In the genomic region with DNA sequence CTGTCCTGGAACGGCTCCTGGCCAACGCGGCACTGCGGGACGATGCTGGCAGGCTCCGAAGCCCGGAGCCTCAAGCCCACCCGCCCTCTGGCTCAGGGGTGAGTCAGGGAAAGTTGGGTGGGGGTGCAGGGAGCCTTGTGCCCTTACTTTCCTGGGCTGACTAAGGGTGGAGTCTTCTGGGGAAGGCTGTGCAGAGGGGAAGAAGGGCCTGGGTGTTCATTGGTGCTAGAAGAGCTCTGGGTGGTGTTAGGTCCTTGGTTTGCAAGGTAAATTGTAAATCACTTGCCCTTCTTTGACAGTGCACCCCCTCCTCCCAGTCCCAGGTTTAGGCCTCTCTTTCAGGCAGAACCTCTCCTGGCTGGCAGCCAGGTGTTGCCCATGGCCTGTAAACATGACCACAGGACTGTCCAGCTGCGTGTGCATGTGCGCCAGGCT, we compare ENCODE assay signal across 9 mouse cellular contexts. TPM values are rescaled to one million over a fixed set of nuclear protein-coding genes. Genes with fewer than 3 reads are reported as not detected.
DNase-seq lines count a peak whose midpoint lies in the region; ATAC-seq and TF ChIP-seq lines count a peak whose summit lies in the region.
"Had no signal": no experiment of that assay in that cellular context is flagged by ENCODE, and none has a peak within 500 bp of the region (broad histone marks: within the 10 kb centered on the region; RNA-seq: fewer than 3 reads in every experiment).

No protein-coding gene starts in this region.

- no peaks in the 10 kb centered on the region for H3K9me3 ChIP-seq in hindbrain, embryonic 11.5 days (ENCODE audit: control insufficient read depth, low read length)
- H3K9me3 ChIP-seq in limb, embryonic 14.5 days (ENCODE audit: control insufficient read depth, low read length) = no peaks in the 10 kb centered on the region
- no peaks in the 10 kb centered on the region for H3K9me3 ChIP-seq in neural tube, embryonic 14.5 days (ENCODE audit: control insufficient read depth, low read length)

- peak; percentile 3; the same call in 1 of the 2 replicates for ATAC-seq in hindbrain, embryonic 11.5 days (ENCODE audit: low FRiP score)
- no peak for ATAC-seq in limb, embryonic 14.5 days (ENCODE audit: low FRiP score, low read depth)
- peak; percentile 36; the same call in 1 of the 2 replicates for ATAC-seq in neural tube, embryonic 14.5 days (ENCODE audit: low read depth)
- no peak for ATAC-seq in frontal cortex, adult (ENCODE audit: low TSS enrichment)

- 0 out of 2 replicates have a peak overlapping the region, but pooled peaks have one; percentile 4 for H3K9ac ChIP-seq in hindbrain, embryonic 11.5 days (ENCODE audit: low read depth, low read length)
- H3K9ac ChIP-seq in limb, embryonic 14.5 days (ENCODE audit: low read depth, low read length, severe bottlenecking) = peak overlapping the region; percentile 64
- no peak overlapping the region for H3K9ac ChIP-seq in neural tube, embryonic 14.5 days (replicated peaks; ENCODE audit: low read depth, low read length)

- H3K36me3 ChIP-seq in hindbrain, embryonic 11.5 days (ENCODE audit: control insufficient read depth, insufficient read depth, low read length) = peaks cover 11% of the 10 kb centered on the region
- H3K36me3 ChIP-seq in limb, embryonic 14.5 days (ENCODE audit: control insufficient read depth, insufficient read depth, low read length) = peaks cover 71% of the 10 kb centered on the region
- H3K36me3 ChIP-seq in neural tube, embryonic 14.5 days (ENCODE audit: control insufficient read depth, insufficient read depth, low read length) = peaks cover 41% of the 10 kb centered on the region

- no peak for DNase-seq in left cerebral cortex, adult 2 months (ENCODE audit: extremely low spot score in 1 of 2, low spot score in 2 of 2)
- DNase-seq in left cerebral cortex, postnatal 10 days (ENCODE audit: extremely low spot score in 1 of 2, low spot score in 2 of 2) = no peak
- peak; percentile 18 for DNase-seq in brain, embryonic 14.5 days (ENCODE audit: low read depth)
- no peak for DNase-seq in hindbrain, embryonic 11.5 days (ENCODE audit: low spot score)
- no peak for DNase-seq in limb, embryonic 14.5 days (ENCODE audit: low spot score)
- DNase-seq in yolk sac, embryonic 10.5 days (ENCODE audit: low spot score) = no peak

- H3K27ac ChIP-seq in left cerebral cortex, adult 2 months = peak overlapping the region; percentile 50; the same call in 1 of the 2 replicates
- no peak overlapping the region for H3K27ac ChIP-seq in hindbrain, embryonic 11.5 days (ENCODE audit: low read depth, low read length)
- peak overlapping the region; percentile 82 for H3K27ac ChIP-seq in limb, embryonic 14.5 days (replicated peaks; ENCODE audit: low read depth, low read length)
- H3K27ac ChIP-seq in neural tube, embryonic 14.5 days (ENCODE audit: low read depth, low read length) = no peak overlapping the region
- H3K27ac ChIP-seq: macrophage had no signal

- no peak for TF ChIP-seq POLR2A in brain, embryonic 14.5 days (IDR thresholded peaks at IDR 0.05; ENCODE audit: borderline replicate concordance, extremely low read depth, insufficient read depth, insufficient read length, poor library complexity, severe bottlenecking)
- TF ChIP-seq POLR2A in limb, embryonic 14.5 days (IDR thresholded peaks at IDR 0.05; ENCODE audit: borderline replicate concordance, extremely low read depth, insufficient read depth, insufficient read length) = no peak

- H3K4me3 ChIP-seq in left cerebral cortex, adult 2 months = peak overlapping the region; percentile 39
- H3K4me3 ChIP-seq in hindbrain, embryonic 11.5 days (ENCODE audit: low read depth, low read length) = no peak overlapping the region
- peak overlapping the region; percentile 43 for H3K4me3 ChIP-seq in limb, embryonic 14.5 days (replicated peaks; ENCODE audit: low read length)
- H3K4me3 ChIP-seq in neural tube, embryonic 14.5 days (ENCODE audit: low read depth, low read length) = no peak overlapping the region

- peak overlapping the region; percentile 17; the same call in 1 of the 2 replicates for H3K4me2 ChIP-seq in hindbrain, embryonic 11.5 days (replicated peaks; ENCODE audit: low read depth, low read length)
- peak overlapping the region; percentile 75 for H3K4me2 ChIP-seq in limb, embryonic 14.5 days (replicated peaks; ENCODE audit: low read depth, low read length, severe bottlenecking)
- 0 out of 2 replicates have a peak overlapping the region, but pooled peaks have one; percentile 14 for H3K4me2 ChIP-seq in neural tube, embryonic 14.5 days (ENCODE audit: low read depth, low read length)

- TF ChIP-seq CTCF in left cerebral cortex, adult 2 months (IDR thresholded peaks at IDR 0.05) = no peak
- no peak for TF ChIP-seq CTCF in brain, embryonic 14.5 days (IDR thresholded peaks at IDR 0.05; ENCODE audit: borderline replicate concordance, extremely low read depth, insufficient read depth, insufficient read length)

- intact Hi-C loops in left cerebral cortex, adult 2 months (cut with DNase I) = no loop called here
- intact Hi-C loops in left cerebral cortex, postnatal 10 days (cut with DNase I) = no loop called here

- H3K27me3 ChIP-seq in hindbrain, embryonic 11.5 days (ENCODE audit: control insufficient read depth, insufficient read depth, low read length) = no peaks in the 10 kb centered on the region
- no peaks in the 10 kb centered on the region for H3K27me3 ChIP-seq in limb, embryonic 14.5 days (ENCODE audit: control insufficient read depth, insufficient read depth, low read length)
- no peaks in the 10 kb centered on the region for H3K27me3 ChIP-seq in neural tube, embryonic 14.5 days (ENCODE audit: control insufficient read depth, insufficient read depth, low read length)

- H3K4me1 ChIP-seq in hindbrain, embryonic 11.5 days (replicated peaks; ENCODE audit: control insufficient read depth, insufficient read depth, low read length) = no peaks in the 10 kb centered on the region
- peaks cover 15% of the 10 kb centered on the region for H3K4me1 ChIP-seq in limb, embryonic 14.5 days (ENCODE audit: control insufficient read depth, insufficient read depth, low read length)
- H3K4me1 ChIP-seq in neural tube, embryonic 14.5 days (ENCODE audit: control insufficient read depth, insufficient read depth, low read length) = peaks cover 5% of the 10 kb centered on the region

- WGBS in hindbrain, embryonic 11.5 days = 46% methylated on average over 10 of the region's 10 CpGs
- WGBS in limb, embryonic 14.5 days = 12% methylated on average over 10 of the region's 10 CpGs
- 32% methylated on average over 10 of the region's 10 CpGs for WGBS in neural tube, embryonic 14.5 days

RNA-seq across cellular contexts. Expression of gene Tnks1bp1, which starts 13.3 kb away (rescaled TPM):
- 100 to 1,000 TPM; 130 to 148 TPM for total RNA-seq in left cerebral cortex, adult 2 months (2021)
- 10 to 100 TPM; 77.8 to 88.7 TPM for total RNA-seq in left cerebral cortex, postnatal 10 days (2021)
- polyA plus RNA-seq in brain, embryonic 14.5 days (2012; rRNA removed) = 44.0 and 57.0 TPM in 2 replicates
- 10.4 and 11.8 TPM in 2 replicates for polyA plus RNA-seq in hindbrain, embryonic 11.5 days (2014; fragmentation: Nextera tagmentation; extraction: Ambion mirVana)
- polyA plus RNA-seq in limb, embryonic 14.5 days (2012; rRNA removed) = 85.9 and 110 TPM in 2 replicates
- 16.8 and 17.0 TPM in 2 replicates for polyA plus RNA-seq in limb, embryonic 14.5 days (2014; fragmentation: Nextera tagmentation; extraction: Ambion mirVana)
- polyA plus RNA-seq in neural tube, embryonic 14.5 days (2014; fragmentation: Nextera tagmentation; extraction: Ambion mirVana) = 6.8 and 10.6 TPM in 2 replicates

RNA-seq across cellular contexts. Expression of gene P2rx3, which starts 23.9 kb away (rescaled TPM):
- total RNA-seq in left cerebral cortex, adult 2 months (2021) = 1 to 10 TPM; 2.0 to 2.6 TPM
- total RNA-seq in left cerebral cortex, postnatal 10 days (2021) = 1 to 10 TPM; 1.9 to 2.2 TPM
- polyA plus RNA-seq in brain, embryonic 14.5 days (2012; rRNA removed) = 2.1 and 6.1 TPM in 2 replicates
- 7.1 and 11.0 TPM in 2 replicates for polyA plus RNA-seq in hindbrain, embryonic 11.5 days (2014; fragmentation: Nextera tagmentation; extraction: Ambion mirVana)
- polyA plus RNA-seq in limb, embryonic 14.5 days (2012; rRNA removed) = 0.45 and 0.69 TPM in 2 replicates
- 0.43 and 0.81 TPM in 2 replicates for polyA plus RNA-seq in limb, embryonic 14.5 days (2014; fragmentation: Nextera tagmentation; extraction: Ambion mirVana)
- polyA plus RNA-seq in neural tube, embryonic 14.5 days (2014; fragmentation: Nextera tagmentation; extraction: Ambion mirVana) = 0.94 and 22.0 TPM in 2 replicates
- polyA plus RNA-seq: macrophage had no signal

RNA-seq across cellular contexts. Expression of gene Ssrp1, which starts 24.1 kb away (rescaled TPM):
- total RNA-seq in left cerebral cortex, adult 2 months (2021) = 100 to 1,000 TPM; 106 to 111 TPM
- 100 to 1,000 TPM; 101 to 105 TPM for total RNA-seq in left cerebral cortex, postnatal 10 days (2021)
- 191 and 223 TPM in 2 replicates for polyA plus RNA-seq in brain, embryonic 14.5 days (2012; rRNA removed)
- 306 and 340 TPM in 2 replicates for polyA plus RNA-seq in hindbrain, embryonic 11.5 days (2014; fragmentation: Nextera tagmentation; extraction: Ambion mirVana)
- 256 and 265 TPM in 2 replicates for polyA plus RNA-seq in limb, embryonic 14.5 days (2012; rRNA removed)
- 242 and 263 TPM in 2 replicates for polyA plus RNA-seq in limb, embryonic 14.5 days (2014; fragmentation: Nextera tagmentation; extraction: Ambion mirVana)
- 152 and 178 TPM in 2 replicates for polyA plus RNA-seq in neural tube, embryonic 14.5 days (2014; fragmentation: Nextera tagmentation; extraction: Ambion mirVana)

Comparison
In these comparisons a context has a peak if more than half of its experiments do, and no peak if none do; other contexts are left out.
1. H3K27ac ChIP-seq: peak in left cerebral cortex, adult 2 months (single experiment) and limb, embryonic 14.5 days (single experiment); none in hindbrain, embryonic 11.5 days (single experiment) and neural tube, embryonic 14.5 days (single experiment).
2. H3K4me3 ChIP-seq: peak in left cerebral cortex, adult 2 months (single experiment) and limb, embryonic 14.5 days (single experiment); none in hindbrain, embryonic 11.5 days (single experiment) and neural tube, embryonic 14.5 days (single experiment).
3. ATAC-seq: peak in hindbrain, embryonic 11.5 days (single experiment) and neural tube, embryonic 14.5 days (single experiment); none in limb, embryonic 14.5 days (single experiment) and frontal cortex, adult (single experiment).
4. H3K4me2 ChIP-seq: peak in every context shown above with its lines; median percentile 75 in limb, embryonic 14.5 days; 17 in hindbrain, embryonic 11.5 days; 14 in neural tube, embryonic 14.5 days.